Mouse (Mus musculus) brain, embryonic 14.5 days (tissue): Measurements from ENCODE around the gene Ube2z.

Source experiments
- CTCF ChIP-seq: fragments of 200-500 bp; IDR thresholded peaks from 2 replicates; pipeline ENCODE4 v1.5.1; 2012; ENCODE audit warnings: inconsistent platforms, mild to moderate bottlenecking, moderate library complexity, borderline replicate concordance; ENCODE audit not compliant: insufficient read depth, insufficient read length; ENCODE audit errors: extremely low read depth
- POLR2A ChIP-seq: fragments of 200-500 bp; IDR thresholded peaks from 2 replicates; pipeline ENCODE4 v1.6.1; 2012; ENCODE audit warnings: mild to moderate bottlenecking, inconsistent platforms, borderline replicate concordance; ENCODE audit not compliant: poor library complexity, insufficient read depth, insufficient read length, severe bottlenecking; ENCODE audit errors: extremely low read depth

DNA sequence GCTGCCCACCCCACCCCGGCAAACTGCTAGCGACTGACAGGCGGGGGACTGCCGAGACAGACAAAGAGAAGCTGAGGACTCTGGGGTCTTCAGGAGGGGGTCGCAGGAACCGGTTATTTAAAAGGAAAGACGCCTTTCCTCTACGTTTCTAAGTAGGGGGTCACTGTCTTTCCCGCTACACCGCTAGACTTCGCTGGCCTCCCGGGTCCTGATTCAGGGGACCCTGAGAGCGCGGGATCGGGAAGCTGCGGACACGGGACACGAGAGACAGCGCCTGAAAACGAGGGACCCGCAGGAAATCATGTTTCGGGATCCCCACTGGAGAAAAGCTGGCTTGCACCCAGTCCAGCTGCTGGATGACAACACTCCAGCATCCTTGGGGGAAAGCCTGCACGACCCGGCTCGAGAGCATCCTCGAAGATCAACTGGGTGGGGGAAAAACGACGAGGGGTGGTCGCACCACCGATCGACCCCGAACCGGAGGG lies 58.8 kb downstream of the Ube2z start:
- TF ChIP-seq POLR2A (0 out of 2 replicates have a peak, but pooled peaks have one; percentile 5), CTCF (no peak)
